Mouse (Mus musculus): ENCODE results near the gene Slc6a16.

- no peak for TF ChIP-seq CTCF (IDR thresholded peaks at IDR 0.05; ENCODE audit: borderline replicate concordance, extremely low read depth, insufficient read depth, insufficient read length)
- TF ChIP-seq POLR2A (IDR thresholded peaks at IDR 0.05; ENCODE audit: borderline replicate concordance, extremely low read depth, insufficient read depth, insufficient read length, poor library complexity, severe bottlenecking), result no peak
These were observed 48.1 kb upstream of the Slc6a16 start for GRCm38 (mm10) chr7:45192585-45193310.

All from brain, embryonic 14.5 days (tissue).